Mouse (Mus musculus) left cerebral cortex, adult 8-10 months (tissue): Measurements from ENCODE around the gene Metap2. TPM values are rescaled to one million over a fixed set of nuclear protein-coding genes. Genes with fewer than 3 reads are reported as not detected.

Experiments used
- DNase-seq, 2 experiments: peaks; one replicate each; pipeline ENCODE4 v3.0.0; 2022; ENCODE audit warnings: low spot score in 2 of 2
- total RNA-seq, 4 experiments: library from RNA; stranded (reverse); gene quantifications; 2 replicates each; pipeline ENCODE4 v1.2.4; 2022

Metap2 gene
- total RNA-seq, 4 experiments from 2014 or later: 101 to 109 (median 105) TPM

GRCm38 (mm10) chr10:93912136-93912855 is 15.4 kb upstream of the Metap2 start:
- no peak for DNase-seq

DNA sequence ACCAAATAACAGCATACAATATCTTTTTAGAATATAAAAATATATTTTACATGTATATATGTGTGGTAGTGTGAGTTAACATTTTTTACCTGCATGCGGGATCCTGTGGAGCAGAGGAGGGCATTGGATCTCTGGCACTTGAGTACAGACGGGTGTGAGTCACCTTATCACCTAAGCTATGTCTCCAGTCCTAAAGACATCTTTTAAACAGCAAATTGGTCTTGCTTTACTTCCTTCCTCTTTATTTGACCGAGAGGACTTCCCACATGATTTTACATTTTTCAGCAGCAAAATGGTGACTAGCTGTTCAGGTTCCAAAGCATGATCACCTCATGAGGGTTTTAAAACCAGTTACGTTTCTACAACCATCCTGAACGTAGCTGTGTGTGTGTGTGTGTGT is 14.4 kb upstream of the Metap2 start:
- DNase-seq: no peak

DNA sequence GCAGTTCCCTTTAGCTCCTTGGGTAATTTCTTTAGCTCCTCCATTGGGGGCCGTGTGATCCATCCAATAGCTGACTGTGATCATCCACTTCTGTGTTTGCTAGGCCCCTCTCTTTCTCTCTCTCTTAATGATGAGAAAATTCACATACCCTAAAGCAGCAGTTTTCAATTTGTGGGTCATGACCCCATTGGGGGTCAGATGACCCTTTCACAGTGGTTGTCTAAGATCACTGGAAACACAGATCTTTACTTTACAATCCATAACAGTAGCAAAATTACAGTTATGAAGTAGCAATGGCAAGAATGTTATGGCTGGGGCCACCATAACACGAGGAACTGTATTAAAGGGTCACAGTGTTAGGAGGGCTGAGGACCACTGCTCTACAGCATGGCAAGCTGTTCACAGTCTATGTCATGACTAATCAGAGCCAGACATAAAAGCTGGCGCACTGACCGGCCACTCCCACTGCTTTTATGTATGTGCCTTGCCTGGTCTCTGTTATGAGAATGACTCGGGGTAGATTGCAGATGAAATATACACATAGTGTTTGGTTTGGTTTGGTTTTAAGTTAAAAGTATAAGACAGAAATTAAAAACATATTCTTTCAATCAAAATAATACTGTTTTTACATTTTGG is 13.0 kb upstream of the Metap2 start:
- DNase-seq: no peak

GRCm38 (mm10) chr10:93909015-93909414 is 12.1 kb upstream of the Metap2 start:
- DNase-seq: no peak

DNA sequence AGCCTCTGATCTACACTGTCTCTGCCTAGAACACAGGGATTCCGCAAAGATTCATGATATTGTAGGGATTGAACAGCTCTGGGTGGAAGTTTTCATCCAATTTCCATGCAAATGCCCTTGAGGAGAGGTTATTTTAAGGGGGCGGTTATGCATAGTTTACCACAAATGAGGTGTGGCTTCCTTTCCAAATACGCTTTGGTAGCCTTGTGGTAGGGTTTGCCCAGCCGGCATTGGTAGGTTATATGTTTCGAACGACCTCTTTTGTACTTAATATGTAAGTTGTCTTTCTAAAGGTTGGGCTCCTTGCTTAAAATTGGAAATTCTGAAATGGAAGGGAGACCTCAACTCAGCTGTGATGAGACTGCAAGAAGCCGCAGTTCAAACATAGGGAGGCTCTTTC is 11.6 kb upstream of the Metap2 start:
- no peak for DNase-seq

GRCm38 (mm10) chr10:93907376-93907775 is 10.5 kb upstream of the Metap2 start:
- DNase-seq: no peak

DNA sequence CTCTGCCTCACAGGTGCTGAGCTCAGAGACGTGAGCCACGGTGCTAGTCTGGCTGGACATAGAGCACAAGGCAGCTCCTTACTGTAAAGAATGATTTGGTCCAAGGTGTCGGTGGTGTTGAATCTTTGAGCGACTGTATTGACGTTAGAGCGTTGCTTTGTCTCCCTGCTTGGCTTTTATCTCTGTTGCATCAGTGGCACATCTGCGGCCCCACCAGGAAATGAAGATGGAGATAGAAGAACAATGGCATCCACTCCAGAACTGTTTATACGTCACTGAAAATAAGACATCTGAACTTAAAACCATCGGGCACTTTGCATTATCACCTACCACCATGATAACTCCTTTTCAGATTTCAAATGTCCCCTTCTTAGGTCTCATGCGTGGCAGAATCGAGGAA is 3.0 kb upstream of the Metap2 start:
- DNase-seq: no peak

- no peak for DNase-seq
These were observed 2.4 kb upstream of the Metap2 start for GRCm38 (mm10) chr10:93899303-93899702.

GRCm38 (mm10) chr10:93892551-93892950 is 4.3 kb downstream of the Metap2 start:
- DNase-seq: no peak

DNA sequence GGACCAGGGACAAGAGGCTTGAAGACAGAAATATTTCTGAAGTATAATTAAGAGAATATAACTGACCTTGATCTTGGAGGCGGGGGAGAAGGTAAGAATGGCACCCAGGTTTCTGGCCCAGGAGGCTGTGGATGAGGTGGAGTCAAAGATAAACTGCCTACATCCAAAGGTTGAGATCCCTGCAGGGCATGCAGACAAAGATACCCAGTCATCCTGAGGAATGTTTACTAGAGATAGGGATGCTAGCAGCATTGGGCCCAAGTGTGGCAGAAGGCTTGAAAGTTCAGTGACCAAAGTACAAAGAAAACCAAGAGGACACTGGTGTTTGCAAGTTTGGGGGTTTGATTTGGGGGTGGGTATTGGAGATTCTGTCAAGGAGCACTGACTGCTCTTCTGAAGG is 5.9 kb downstream of the Metap2 start:
- no peak for DNase-seq

DNA sequence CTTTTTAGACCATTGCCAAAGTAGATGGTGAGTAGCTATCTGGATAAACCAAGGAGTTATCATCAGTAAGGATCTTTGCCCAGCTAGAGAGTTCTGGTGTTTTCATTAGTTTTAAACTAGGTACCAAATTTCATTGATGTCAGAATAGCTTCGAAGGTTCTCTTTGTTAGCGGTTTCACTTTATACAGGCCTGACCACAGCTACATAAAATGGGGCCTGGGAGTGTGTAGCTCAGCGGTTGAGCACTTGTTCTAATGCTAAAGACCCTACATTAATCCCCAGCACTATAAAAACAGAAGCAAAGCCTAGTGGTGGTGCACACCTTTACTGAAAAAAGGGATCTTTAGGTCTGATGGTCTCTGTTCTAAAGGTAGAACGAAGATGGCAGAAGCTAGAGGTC is 6.3 kb downstream of the Metap2 start:
- no peak for DNase-seq

- DNase-seq: peak in 1 of 2 experiments; percentile 31
These were observed 6.9 kb downstream of the Metap2 start for GRCm38 (mm10) chr10:93889976-93890375.

DNA sequence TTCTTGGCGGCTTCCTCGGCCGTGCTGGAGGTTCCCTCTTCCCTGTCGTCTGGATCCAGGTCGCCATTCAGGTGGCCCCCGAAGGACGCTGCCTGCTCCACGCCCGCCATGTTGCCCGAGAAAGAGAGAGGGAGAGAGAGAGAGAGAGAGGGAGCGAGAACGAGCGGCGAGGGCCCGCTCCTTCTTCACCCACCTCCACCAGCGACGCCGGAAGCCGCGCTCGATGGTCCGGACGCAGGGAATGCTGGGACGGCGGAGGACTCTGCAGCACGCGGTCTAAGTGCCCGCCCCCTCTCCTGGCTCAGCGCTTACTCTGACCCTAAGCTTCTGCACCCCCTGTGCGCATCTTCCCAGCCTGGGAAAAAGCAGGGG is 7.3 kb downstream of the Metap2 start:
- peak; percentile 77 to 80 for DNase-seq

DNA sequence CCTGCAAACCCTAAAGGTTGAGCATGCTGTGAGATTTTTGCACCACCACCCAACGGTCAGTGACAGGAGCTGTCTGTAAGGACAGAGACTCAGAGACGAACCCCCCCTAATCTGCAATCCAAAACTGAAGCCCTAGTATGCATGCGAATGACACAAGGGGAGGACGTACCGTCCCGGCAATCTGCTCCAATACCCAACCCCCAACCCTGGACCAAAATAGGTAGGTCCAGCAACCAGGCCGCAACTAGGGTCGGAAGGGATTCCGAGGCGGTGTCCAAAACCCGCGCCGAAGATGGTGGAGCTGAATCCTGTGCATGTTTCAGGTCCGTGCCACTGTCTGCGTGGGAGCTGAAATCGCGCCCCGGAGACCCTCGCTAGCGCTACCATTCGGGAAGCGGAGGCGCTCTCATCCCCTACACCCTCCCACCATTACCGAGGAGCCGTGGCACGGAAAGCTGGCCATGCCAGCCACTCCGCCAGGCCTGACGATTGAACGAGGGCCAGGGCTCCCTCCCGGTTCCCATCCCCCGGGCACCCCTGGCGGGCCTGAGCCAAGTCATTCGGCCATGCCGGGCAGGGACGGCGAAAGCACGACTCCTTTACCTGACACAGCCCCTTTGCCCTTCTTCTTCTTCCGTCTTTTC is 7.8 kb downstream of the Metap2 start:
- DNase-seq: peak; percentile 14 to 35

- no peak for DNase-seq
These were observed 8.3 kb downstream of the Metap2 start for GRCm38 (mm10) chr10:93888590-93888934.

- DNase-seq: no peak
These were observed 10.9 kb downstream of the Metap2 start for GRCm38 (mm10) chr10:93885839-93886477.

- no peak for DNase-seq
These were observed 14.0 kb downstream of the Metap2 start for GRCm38 (mm10) chr10:93882738-93883364.

DNA sequence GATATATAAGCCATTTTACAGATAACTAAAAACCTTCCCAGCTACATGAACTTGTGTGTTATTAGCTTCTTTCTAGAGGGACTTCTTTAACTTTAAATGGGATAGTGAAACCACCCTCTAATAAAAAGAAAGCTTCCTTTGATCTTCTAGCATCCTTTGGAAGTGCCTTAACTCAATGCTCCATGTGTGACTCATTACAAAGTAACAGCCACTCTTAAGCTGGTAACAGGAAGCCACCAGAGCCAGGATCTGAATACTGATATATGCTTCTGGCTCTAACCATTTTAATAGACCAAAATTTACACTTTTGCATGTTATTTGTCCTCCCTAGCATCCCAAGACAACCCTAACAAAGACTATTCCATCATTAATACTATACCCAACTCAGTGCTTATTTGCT is 15.0 kb downstream of the Metap2 start:
- no peak for DNase-seq

- no peak for DNase-seq
These were observed 18.2 kb downstream of the Metap2 start for GRCm38 (mm10) chr10:93878732-93879131.

DNA sequence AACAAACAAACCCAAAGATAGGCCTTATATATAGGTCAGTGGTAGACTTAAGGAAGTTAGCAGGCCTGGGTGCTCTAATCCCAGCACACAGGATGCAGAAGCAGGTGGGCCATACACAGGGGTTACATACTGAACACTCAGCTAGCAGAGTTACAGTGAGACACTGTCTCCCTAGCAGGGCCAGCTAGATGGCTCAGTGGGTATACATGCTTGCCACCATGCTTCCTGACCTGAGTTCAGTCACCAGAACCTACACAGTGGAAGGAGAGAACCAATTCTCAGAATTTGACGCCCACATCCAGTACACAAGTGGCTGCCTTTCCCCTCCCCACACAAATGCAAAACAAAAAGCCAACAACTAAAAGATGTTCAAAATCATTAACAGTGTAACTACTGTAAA is 20.1 kb downstream of the Metap2 start:
- DNase-seq: no peak

DNA sequence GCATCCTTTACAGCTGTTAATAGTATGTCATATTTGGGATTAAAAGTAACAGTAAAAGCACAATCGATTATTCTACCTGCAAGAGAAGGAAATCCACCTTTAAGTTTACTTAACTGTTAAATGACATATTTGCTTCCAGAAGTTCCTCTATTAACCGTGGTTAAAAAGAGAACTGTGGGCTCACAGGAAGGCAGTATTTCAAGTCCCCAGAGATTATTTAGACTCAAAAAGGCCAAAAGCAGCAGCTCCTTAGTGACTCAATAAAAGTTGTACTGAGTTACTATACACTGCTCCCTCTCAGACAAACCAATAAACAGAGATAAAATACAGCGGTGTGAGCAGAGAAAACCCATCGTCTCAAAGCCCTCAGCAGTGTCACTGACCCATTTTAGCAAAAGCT is 28.0 kb downstream of the Metap2 start:
- no peak for DNase-seq

GRCm38 (mm10) chr10:93868401-93868800 is 28.5 kb downstream of the Metap2 start:
- no peak for DNase-seq
